Mouse (Mus musculus): ENCODE measurements around the gene F5.

DNA sequence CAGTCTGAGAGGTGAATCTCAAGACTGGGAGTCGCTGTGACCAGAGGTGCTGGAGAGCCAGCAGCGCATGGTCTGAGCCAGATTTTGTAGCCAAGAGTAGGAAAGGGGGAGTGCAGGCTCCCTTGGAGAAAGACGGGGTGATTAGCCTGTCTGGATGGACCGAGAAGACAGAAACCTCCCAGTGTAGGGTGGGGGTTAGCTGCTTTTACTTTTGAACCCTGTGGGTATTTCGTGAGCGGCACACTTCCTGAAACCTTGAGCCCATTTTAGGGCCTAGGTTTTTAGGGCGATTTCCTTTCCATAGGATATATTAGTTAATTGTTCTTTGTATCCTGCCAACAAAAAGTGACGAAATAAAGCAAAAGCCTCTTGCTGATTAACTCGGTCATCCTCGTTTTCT, 96.3 kb downstream of the F5 start:
- TF ChIP-seq POLR2A (IDR thresholded peaks at IDR 0.05; ENCODE audit: borderline replicate concordance, low read depth, low read length), result no peak
- TF ChIP-seq CTCF (IDR thresholded peaks at IDR 0.05; ENCODE audit: low read depth, low read length), result no peak
